Mouse (Mus musculus) Muller cell, postnatal 12 days (primary cell): ENCODE measurements around the gene Hist1h2an.

ENCODE experiments used
- DNase-seq: peaks from one replicate; pipeline ENCODE4 v3.0.0-alpha.2; 2015; ENCODE audit errors: inconsistent ontology term

Gene Hist1h2an

DNA sequence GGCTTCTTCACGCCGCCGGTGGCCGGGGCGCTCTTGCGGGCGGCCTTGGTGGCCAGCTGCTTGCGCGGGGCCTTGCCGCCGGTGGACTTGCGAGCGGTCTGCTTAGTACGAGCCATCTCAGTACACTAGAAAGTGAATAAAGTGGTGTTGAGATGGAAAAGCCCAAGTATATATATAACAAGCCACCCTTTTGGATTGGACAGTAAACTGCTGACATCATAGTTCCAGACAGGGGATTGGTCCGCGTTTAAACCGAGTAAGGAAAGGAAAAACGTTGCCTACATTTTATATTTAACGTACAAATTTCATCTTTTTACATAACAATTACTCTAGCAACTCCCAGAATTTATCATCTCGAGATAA lies 3.8 kb downstream of the Hist1h2an start, which contains the start of gene Hist1h3i:
Gene Hist1h3i (minus strand): TSS at position 116 of the 363 bp plus-strand sequence.
- DNase-seq = peak; percentile 91

DNA sequence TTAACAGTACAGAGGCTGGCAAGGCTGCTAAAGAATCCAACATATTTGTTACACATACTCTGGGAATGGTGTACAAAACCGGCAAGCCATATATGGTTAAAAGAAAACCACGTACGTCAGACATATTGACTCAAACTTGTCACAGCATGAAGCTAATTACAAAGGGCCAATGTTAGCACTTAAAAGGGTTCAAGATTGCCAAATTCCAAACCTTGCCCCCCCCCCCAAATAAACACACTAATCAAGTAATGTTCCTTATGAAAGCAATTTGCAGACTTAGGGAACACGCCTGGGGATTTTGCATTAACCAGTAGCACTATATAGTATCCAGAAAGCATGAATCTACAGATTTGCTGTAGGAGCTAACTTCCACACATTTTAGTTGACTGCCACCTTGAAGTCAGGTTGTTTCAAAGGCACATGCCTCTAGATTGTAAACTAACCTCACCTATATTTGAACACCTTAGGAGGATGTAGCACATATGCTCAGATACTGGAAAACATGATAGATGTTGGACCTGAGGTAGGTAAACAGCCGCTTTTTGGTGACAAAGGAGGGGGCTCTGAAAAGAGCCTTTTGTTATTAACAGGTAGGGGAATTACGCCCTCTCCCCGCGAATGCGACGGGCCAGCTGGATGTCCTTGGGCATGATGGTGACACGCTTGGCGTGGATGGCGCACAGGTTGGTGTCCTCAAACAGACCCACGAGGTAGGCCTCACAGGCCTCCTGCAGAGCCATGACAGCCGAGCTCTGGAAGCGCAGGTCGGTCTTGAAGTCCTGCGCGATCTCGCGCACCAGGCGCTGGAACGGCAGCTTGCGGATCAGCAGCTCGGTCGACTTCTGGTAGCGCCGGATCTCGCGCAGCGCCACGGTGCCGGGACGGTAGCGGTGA lies 4.4 kb downstream of the Hist1h2an start:
- peak; percentile 77 for DNase-seq

GRCm38 (mm10) chr13:21781639-21782038 lies 5.4 kb downstream of the Hist1h2an start:
- no peak for DNase-seq

DNA sequence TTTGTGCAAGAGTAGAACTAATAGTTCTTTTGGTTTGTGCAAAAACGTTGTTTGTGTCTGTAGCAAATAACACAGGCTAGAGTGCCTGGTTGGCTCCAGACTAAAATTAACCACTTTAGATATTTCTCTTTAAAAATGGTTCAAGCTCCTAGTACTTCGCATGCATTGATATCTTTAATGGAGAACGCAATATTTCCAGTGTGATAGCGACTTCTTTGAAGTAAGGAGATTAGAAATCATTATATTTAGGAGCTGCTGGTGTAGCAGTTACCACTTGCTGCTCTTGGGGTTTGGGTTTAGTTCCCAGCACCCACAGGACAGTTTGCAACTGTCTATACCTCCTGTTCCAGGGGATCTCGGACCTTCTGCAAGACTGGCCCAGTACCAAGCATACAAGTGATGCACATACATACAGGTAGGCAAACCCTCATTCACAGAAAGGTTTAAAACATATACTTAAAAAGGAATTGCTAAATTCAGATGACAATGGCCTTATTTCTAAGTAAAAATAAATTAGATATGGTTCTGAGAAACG lies 5.9 kb downstream of the Hist1h2an start:
- no peak for DNase-seq

DNA sequence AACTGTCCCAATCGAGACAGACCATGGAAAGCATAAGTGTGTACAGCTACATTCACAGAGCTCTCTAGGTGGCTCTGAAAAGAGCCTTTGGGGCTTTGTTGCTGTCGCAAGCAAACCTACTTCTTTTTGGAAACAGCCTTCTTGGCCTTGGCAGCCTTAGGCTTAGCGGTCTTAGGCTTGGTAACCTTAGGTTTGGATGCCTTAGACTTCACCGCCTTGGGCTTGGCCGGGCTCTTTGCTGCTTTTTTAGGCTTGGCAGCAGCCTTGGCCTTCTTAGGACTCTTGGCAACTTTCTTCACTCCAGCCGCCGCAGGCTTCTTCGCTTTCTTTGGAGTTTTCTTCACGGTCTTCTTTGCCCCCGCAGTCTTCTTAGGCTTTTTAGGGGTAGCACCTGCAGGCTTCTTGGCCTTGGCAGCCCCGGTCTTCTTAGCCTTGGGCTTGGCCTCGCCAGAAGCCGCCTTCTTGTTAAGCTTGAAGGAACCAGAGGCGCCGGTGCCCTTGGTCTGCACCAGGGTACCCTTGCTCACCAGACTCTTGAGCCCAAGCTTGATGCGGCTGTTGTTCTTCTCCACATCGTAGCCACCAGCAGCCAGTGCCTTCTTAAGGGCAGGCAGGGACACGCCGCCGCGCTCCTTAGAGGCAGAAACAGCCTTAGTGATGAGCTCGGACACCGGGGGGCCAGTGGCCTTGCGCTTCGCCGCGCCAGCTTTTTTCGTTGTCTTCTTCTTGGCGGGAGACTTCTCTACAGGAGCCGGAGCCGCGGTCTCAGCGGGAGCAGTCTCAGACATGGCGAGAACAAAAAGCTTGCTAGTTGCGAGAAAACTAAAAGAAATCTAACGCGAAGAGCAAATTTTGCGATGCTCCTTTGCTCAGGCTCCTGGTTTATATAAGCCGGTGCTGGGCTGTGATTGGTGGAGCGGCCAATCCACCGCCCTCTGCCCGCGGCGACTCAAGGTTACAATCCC lies 7.0 kb downstream of the Hist1h2an start, which contains the start of gene Hist1h1b:
Gene Hist1h1b (minus strand): TSS at position 859 of the 965 bp plus-strand sequence.
- DNase-seq = peak; percentile 83

DNA sequence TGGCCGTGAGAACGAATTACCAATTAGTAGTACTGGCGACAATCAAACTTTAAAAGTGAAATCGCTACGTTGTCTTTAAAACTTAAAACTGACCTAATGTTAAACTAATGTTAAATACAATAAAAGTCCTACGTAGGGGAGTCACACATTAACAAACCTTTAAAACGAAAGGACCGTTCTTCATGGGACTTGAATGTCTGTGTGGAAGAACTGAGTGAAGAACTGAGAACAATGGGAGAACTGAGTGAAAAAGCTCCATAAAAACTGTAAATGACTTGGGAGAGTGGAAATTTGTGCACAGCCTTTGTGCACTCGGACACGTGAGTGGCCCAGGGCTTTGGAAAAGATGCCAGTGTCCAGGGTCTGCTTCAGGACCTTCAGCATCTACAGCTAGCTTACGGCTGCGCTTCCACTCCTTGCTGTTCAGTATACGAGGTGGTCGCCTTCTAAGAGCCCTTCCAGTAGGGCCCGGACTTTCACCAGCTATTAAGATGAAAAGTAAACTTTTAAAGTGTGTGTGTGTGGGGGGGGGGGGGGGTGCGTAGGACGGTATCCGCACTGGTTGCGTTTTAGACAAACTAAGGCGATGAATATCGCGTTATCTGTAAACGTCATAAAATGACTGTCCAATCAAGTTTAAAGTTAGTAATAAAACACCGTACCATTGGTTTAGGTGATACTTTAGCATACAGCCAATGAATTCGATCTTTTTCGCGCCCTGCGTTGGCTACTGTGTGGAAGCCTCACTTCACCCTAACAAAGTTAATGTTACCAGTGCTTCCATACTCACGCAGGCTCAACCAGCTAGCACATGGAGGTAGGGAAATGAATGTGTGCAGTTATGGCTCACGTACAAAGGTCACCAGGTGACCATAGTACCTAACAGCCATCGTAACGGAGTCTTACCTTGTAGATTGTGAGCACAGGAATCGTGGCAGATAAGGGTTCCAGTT lies 7.9 kb downstream of the Hist1h2an start:
- peak; percentile 78 for DNase-seq

GRCm38 (mm10) chr13:21755707-21756106 lies 31.3 kb downstream of the Hist1h2an start:
- no peak for DNase-seq

DNA sequence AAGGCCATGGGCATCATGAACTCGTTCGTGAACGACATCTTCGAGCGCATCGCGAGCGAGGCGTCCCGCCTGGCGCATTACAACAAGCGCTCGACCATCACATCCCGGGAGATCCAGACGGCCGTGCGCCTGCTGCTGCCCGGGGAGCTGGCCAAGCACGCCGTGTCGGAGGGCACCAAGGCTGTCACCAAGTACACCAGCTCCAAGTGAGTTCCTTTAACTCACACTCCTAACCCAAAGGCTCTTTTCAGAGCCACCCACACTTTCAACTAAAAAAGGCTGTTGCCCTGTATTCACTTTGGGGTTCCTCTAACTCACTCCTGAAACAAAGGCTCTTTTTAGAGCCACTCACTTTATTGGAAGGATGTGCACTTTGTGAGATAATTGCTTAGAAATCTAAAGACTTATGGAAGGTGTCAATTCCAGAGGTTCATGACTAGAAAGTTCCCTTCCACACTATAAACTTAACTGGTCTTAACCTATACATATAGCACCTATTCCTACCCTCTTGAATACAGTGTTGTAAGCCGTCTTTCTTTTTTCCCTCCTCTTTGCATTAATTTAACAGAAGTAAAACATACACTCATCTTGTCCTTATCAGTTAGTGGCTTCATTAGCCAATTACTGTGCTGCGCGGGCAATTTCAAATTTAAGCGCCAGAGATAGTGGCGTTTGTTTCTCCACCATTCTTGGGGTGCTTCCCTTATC lies 32.6 kb downstream of the Hist1h2an start:
- DNase-seq = peak; percentile 67

DNA sequence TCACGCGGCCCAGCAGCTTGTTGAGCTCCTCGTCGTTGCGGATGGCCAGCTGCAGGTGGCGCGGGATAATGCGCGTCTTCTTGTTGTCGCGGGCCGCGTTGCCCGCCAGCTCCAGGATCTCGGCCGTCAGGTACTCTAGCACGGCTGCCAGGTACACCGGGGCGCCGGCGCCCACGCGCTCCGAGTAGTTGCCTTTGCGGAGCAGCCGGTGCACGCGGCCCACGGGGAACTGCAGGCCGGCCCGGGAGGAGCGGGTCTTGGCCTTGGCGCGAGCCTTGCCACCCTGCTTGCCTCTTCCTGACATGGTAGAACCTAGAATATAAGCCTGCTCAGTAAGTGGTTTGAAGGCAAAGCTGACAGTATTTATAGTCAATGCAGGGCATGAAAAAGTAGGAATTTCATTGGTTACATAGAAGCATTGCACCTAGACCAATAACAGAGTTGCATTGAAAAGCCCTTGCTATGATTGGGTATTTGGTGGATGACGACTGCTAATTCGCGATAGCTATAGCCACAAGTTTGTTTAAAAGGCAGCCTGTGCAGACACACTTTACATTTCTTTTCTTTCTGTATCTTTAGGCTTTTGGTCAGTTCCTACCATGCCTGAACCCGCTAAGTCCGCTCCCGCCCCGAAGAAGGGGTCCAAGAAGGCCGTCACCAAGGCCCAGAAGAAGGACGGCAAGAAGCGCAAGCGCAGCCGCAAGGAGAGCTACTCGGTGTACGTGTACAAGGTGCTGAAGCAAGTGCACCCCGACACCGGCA lies 33.3 kb downstream of the Hist1h2an start, which contains the start of the genes Hist1h2ak and Hist1h2bn:
Gene Hist1h2ak (minus strand): TSS at position 304 of the 762 bp plus-strand sequence.
Gene Hist1h2bn (plus strand): TSS at position 600 of the 762 bp plus-strand sequence.
- peak; percentile 94 for DNase-seq

DNA sequence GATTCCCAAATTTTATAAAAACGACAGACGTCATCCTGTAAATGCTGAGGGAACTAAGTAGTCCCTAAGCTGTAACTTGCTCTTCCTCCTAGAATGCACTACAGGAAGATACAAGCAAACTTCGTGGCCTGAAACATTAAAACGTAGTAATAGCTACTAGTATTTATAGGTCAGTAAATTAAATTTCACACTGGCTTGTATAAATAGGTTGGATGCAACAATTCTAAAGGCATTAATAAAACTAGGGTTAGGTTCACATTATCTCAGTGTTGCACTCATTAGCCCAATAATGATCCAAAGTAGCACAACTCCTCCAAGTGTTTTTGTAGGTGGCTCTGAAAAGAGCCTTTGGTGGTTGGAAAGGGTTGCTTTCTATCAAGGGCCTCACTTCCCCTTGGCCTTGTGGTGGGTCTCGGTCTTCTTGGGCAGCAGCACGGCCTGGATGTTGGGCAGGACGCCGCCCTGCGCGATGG lies 33.9 kb downstream of the Hist1h2an start:
- peak; percentile 39 for DNase-seq

GRCm38 (mm10) chr13:21752356-21752755 lies 34.7 kb downstream of the Hist1h2an start:
- no peak for DNase-seq

- no peak for DNase-seq
Observed at GRCm38 (mm10) chr13:21751827-21752226, 35.2 kb downstream of the Hist1h2an start.

- DNase-seq = peak; percentile 3
Observed at GRCm38 (mm10) chr13:21751417-21751816, 35.6 kb downstream of the Hist1h2an start.

- peak; percentile 81 for DNase-seq
Observed at GRCm38 (mm10) chr13:21750159-21751017, 36.6 kb downstream of the Hist1h2an start, which contains the start of gene Hist1h4k. TSS of gene Hist1h4k (minus strand) at chr13:21750505.

- DNase-seq = peak; percentile 69
Observed at GRCm38 (mm10) chr13:21749387-21750158, 37.4 kb downstream of the Hist1h2an start.

DNA sequence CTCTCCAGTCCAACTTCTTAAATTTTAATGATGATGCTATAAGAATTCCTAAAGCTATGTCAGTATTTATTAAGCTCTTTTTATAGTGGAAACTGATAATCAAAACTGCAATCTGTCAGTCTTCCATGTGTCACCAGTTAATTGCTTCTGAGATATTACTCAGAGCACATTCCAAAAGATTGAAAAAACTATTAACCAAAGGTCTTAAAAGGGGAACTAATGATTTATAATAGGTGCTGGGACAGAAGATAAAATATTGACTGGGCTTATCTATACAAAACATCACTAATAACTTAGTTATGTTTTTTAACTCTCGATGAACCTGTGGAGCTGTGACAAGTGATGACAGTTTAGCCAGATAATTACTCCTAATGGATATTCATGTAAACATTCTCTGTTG lies 42.0 kb downstream of the Hist1h2an start:
- no peak for DNase-seq
